Mouse (Mus musculus) kidney, embryonic 14.5 days (tissue): ENCODE measurements at regions not wholly inside any gene's neighbourhood (a gene's known extent, or its start where the extent isn't known, plus 50 kb on each side); places are given as distances from the start of the nearest gene placed in this dataset.
"Not testable (repeated sequence)": the region's sequence is repeated elsewhere in the genome, so short reads cannot be mapped to it uniquely, and the experiment has no call there.

Experiments
- ATAC-seq: fragments of 200-750 bp; cut with Nextera tagmentation; 2 replicates; pipeline ENCODE4 v1.8.0; 2017; ENCODE audit warnings: moderate number of reproducible peaks, mild to moderate bottlenecking, moderate TSS enrichment, moderate library complexity; ENCODE audit not compliant: low FRiP score, low TSS enrichment
- H3K27ac ChIP-seq: fragments of 300-500 bp; sonication (generic); 2 replicates; pipeline ENCODE4 v1.5.1; 2014; ENCODE audit warnings: low read depth, mild to moderate bottlenecking, low read length, moderate library complexity, mixed read lengths
- H3K27me3 ChIP-seq: fragments of 300-500 bp; sonication (generic); 2 replicates; pipeline ENCODE4 v1.6.1; 2014; ENCODE audit warnings: mild to moderate bottlenecking, low read length; ENCODE audit not compliant: control insufficient read depth, insufficient read depth
- H3K36me3 ChIP-seq: fragments of 300-500 bp; sonication (generic); 2 replicates; pipeline ENCODE4 v1.6.1; 2014; ENCODE audit warnings: low read length, mixed read lengths; ENCODE audit not compliant: control insufficient read depth, insufficient read depth
- H3K4me1 ChIP-seq: fragments of 300-500 bp; sonication (generic); 2 replicates; pipeline ENCODE4 v1.6.1; 2014; ENCODE audit warnings: low read length, mixed read lengths; ENCODE audit not compliant: control insufficient read depth, insufficient read depth
- H3K4me2 ChIP-seq: fragments of 300-500 bp; sonication (generic); replicated peaks from 2 replicates; pipeline ENCODE4 v1.6.1; 2014; ENCODE audit warnings: low read depth, mild to moderate bottlenecking, low read length
- H3K4me3 ChIP-seq: fragments of 300-500 bp; sonication (generic); 2 replicates; pipeline ENCODE4 v1.5.1; 2014; ENCODE audit warnings: mild to moderate bottlenecking, low read length
- H3K9ac ChIP-seq: fragments of 300-500 bp; sonication (generic); 2 replicates; pipeline ENCODE4 v1.6.1; 2014; ENCODE audit warnings: low read depth, mild to moderate bottlenecking, low read length, moderate library complexity
- H3K9me3 ChIP-seq: fragments of 300-500 bp; sonication (generic); 2 replicates; pipeline ENCODE4 v1.6.1; 2016; ENCODE audit warnings: low read length; ENCODE audit not compliant: control insufficient read depth
- WGBS: fragments of 180-500 bp; shearing (Covaris S2); extraction: QIAGEN DNeasy Blood & Tissue Kit; methylation state at CpG from one replicate; pipeline ENCODE4 v1.1.7; 2014; 5-methylcytosine and 5-hydroxymethylcytosine counted together

DNA sequence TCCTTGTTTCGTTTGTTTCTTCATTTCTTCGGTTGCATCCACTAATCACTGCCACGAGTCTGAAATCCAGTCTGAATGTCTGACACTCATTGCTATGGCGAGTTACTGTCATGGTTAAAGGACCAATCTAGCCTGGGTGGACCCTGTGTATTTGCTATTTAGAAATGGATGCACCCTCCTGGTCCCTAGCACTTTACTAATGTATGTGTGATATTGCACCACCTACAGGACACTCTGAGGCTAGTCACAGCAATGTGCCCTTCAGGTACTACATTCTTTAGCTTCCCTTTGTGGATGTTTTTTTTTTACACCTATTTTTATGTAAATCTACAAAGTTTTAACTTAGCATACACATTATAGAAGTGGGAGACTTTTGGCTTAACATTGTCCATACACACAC, 87.5 kb upstream of the Stxbp6 start:
- H3K4me3 ChIP-seq = no peak overlapping the region
- no peaks in the 10 kb centered on the region for H3K4me1 ChIP-seq
- H3K9ac ChIP-seq = no peak overlapping the region
- H3K4me2 ChIP-seq = no peak overlapping the region
- H3K27ac ChIP-seq = no peak overlapping the region
- H3K9me3 ChIP-seq = no peaks in the 10 kb centered on the region
- no peaks in the 10 kb centered on the region for H3K27me3 ChIP-seq
- no peaks in the 10 kb centered on the region for H3K36me3 ChIP-seq
- WGBS = 76% methylated on average over 4 of the region's 4 CpGs
- 0 out of 2 replicates have a peak, but pooled peaks have one; percentile 52 for ATAC-seq

GRCm38 (mm10) chr12:45161581-45161980, 87.1 kb upstream of the Stxbp6 start:
- 87% methylated on average over 5 of the region's 5 CpGs for WGBS
- not testable (repeated sequence) for H3K4me3 ChIP-seq, H3K4me1 ChIP-seq, H3K27me3 ChIP-seq, H3K27ac ChIP-seq, H3K36me3 ChIP-seq, H3K9ac ChIP-seq, ATAC-seq, H3K4me2 ChIP-seq, H3K9me3 ChIP-seq

DNA sequence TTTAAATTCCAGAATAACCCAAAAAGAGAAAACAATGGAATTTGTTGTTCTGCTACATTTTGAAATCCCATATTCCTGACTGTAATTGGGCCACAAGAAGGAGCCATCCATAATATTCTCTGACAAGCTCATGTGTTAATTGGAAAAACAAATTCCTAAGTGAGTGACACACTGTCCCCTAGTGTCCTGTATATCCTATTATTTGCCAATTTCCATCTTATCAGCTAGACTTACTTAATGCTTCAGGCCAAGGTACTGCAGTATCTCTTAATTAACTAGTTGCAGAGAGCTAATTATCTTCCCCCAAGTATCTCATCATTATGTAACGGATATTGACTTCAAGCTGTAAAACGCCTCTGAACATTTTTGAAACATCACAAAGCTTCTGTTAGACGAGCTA, 84.5 kb upstream of the Stxbp6 start:
- Histone ChIP-seq H3K4me1 (no peaks in the 10 kb centered on the region), H3K9ac (no peak overlapping the region), H3K27me3 (no peaks in the 10 kb centered on the region), H3K36me3 (no peaks in the 10 kb centered on the region), H3K4me3 (no peak overlapping the region), H3K9me3 (no peaks in the 10 kb centered on the region), H3K27ac (no peak overlapping the region), H3K4me2 (no peak overlapping the region)
- no peak for ATAC-seq
- WGBS = 83% methylated on average over 3 of the region's 3 CpGs

DNA sequence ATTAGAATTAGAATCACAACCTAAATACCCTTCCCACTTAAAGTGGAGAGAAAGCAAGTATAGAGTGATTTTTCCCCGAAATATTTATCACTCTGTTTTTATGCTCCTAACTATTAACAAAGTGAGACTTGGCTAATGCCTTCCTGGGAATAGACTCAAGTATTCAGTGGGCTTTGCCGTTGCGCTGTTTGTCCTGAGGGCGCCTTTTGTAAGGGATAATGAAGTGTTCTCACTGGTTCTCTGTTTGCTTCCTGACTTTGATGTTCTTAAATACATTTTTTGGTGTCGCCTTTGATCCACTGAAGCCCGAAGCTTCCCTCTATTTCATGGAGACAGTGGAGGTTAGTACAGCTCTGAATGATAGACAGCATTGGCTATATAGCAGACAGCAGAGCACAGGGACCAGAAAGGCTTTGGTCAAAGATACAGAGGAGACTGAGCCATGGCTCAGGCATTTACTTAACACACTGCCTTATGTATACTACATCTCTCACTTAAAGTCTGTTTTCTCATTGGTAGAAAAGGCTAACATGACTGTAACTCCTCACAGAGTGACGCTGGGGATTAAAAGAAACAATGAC, 63.0 kb upstream of the Stxbp6 start:
- ATAC-seq = no peak
- Histone ChIP-seq H3K36me3 (no peaks in the 10 kb centered on the region), H3K4me1 (0 out of 2 replicates have a peak, but pooled peaks cover 3% of the 10 kb centered on the region), H3K4me2 (no peak overlapping the region), H3K4me3 (no peak overlapping the region), H3K27ac (no peak overlapping the region), H3K9ac (no peak overlapping the region), H3K9me3 (no peaks in the 10 kb centered on the region), H3K27me3 (no peaks in the 10 kb centered on the region)
- 77% methylated on average over 7 of the region's 7 CpGs for whole genome bisulfite sequencing

- Histone ChIP-seq H3K36me3 (no peaks in the 10 kb centered on the region), H3K27ac (no peak overlapping the region), H3K9ac (no peak overlapping the region), H3K4me2 (no peak overlapping the region), H3K9me3 (no peaks in the 10 kb centered on the region), H3K27me3 (no peaks in the 10 kb centered on the region), H3K4me1 (0 out of 2 replicates have a peak, but pooled peaks cover 3% of the 10 kb centered on the region), H3K4me3 (no peak overlapping the region)
- ATAC-seq = peak; percentile 68
- 12% methylated on average over 2 of the region's 2 CpGs for WGBS
Observed at GRCm38 (mm10) chr12:45133415-45133814, 58.9 kb upstream of the Stxbp6 start.

DNA sequence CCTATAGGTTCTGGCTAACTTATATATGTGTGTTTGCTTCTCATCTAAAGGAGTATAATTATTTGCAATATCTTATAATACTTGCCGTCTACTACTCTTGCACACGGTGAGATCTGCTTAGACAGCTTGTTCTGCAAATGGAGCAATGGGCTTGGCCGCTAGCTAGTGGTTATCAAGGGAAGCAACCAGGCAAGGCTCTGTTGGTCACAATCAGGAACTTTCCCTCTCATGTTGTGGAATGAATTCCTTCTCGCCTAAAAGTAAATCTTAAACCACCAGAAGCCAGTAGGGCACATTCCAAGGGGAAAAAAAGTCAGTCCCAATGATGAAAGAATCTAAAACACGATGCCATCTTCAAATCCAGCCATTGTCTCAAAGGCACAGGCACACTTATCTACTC, 56.6 kb upstream of the Stxbp6 start:
- no peak overlapping the region for H3K9ac ChIP-seq
- no peak overlapping the region for H3K4me2 ChIP-seq

GRCm38 (mm10) chr12:45125866-45126265, 51.4 kb upstream of the Stxbp6 start:
- Histone ChIP-seq H3K4me1 (no peaks in the 10 kb centered on the region), H3K27ac (no peak overlapping the region), H3K27me3 (no peaks in the 10 kb centered on the region), H3K9ac (no peak overlapping the region), H3K4me3 (no peak overlapping the region), H3K4me2 (no peak overlapping the region), H3K36me3 (no peaks in the 10 kb centered on the region), H3K9me3 (no peaks in the 10 kb centered on the region)
- ATAC-seq = no peak
- 86% methylated on average over 3 of the region's 3 CpGs for WGBS

More for the DNA sequence above, 56.6 kb upstream of the Stxbp6 start:
- no peaks in the 10 kb centered on the region for H3K9me3 ChIP-seq
- no peak overlapping the region for H3K4me3 ChIP-seq
- H3K36me3 ChIP-seq = no peaks in the 10 kb centered on the region
- no peaks in the 10 kb centered on the region for H3K27me3 ChIP-seq
- H3K27ac ChIP-seq = no peak overlapping the region
- 0 out of 2 replicates have a peak, but pooled peaks cover 3% of the 10 kb centered on the region for H3K4me1 ChIP-seq
- ATAC-seq = no peak
- 91% methylated on average over 5 of the region's 5 CpGs for WGBS
